Mouse (Mus musculus) adrenal gland, postnatal 14 days (tissue): ENCODE measurements at regions not wholly inside any gene's neighbourhood (a gene's known extent, or its start where the extent isn't known, plus 50 kb on each side); places are given as distances from the start of the nearest gene placed in this dataset.
A peak's percentile ranks its signal among the peaks of the same experiment; 100 is the strongest.

Experiments used
- DNase-seq: peaks from one replicate; pipeline ENCODE4 v3.0.0; 2021; ENCODE audit warnings: mixed read lengths

GRCm38 (mm10) chr6:93014534-93014933 lies 71.2 kb upstream of the Adamts9 start:
- DNase-seq, result no peak

- no peak for DNase-seq
Measured at GRCm38 (mm10) chr6:93011906-93012305, 68.6 kb upstream of the Adamts9 start.

GRCm38 (mm10) chr6:93004587-93005240 lies 61.4 kb upstream of the Adamts9 start:
- DNase-seq, result peak; percentile 77

GRCm38 (mm10) chr6:93003812-93004211 lies 60.5 kb upstream of the Adamts9 start:
- DNase-seq, result no peak

- DNase-seq, result no peak
Measured at GRCm38 (mm10) chr6:92993647-92994046, 50.4 kb upstream of the Adamts9 start.
